Mouse (Mus musculus) heart, postnatal 0 days (tissue): ENCODE data around the gene Rab3gap2.

Experiments
- CTCF ChIP-seq: IDR thresholded peaks from 2 replicates; pipeline ENCODE4 v1.5.1; 2016; ENCODE audit warnings: antibody characterized with exemption, control low read depth, low read depth
- EP300 ChIP-seq: IDR thresholded peaks from 2 replicates; pipeline ENCODE4 v1.6.1; 2016; ENCODE audit warnings: antibody characterized with exemption, low read depth

DNA sequence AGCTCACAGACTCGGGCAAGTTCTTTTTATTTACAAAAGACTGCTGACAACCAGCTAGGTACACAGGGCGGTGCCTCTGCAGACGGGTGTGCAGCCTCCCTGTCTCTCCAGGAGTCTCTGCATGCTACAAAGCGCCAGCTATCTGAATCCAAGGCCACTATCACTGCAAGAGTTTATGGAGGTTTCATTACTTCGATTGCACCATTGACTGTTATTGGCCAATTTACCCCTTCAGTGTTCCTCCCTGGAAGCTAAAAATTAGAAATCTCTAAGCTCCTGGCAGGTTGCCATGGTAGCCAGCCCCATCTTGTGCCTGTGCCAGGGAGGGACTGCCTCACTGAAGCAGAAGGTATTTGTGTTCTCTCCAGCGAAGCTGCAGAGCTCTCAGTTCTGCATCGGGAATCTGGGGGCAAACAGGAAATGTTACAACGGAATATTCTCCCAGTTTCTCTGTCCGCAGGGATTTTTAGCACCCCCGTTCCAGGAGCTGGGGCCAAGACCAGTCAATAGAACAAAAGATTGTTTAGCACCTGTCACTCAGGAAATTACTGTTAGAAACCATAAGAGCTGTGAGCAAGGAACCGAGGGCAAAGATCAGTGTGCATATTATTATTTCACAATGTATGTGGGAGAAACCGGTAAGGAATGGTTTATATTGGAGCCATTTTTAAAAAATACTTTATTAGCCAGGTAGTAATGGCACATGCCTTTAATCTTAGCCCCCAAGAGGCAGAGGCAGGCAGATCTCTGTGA, 49.4 kb downstream of the Rab3gap2 start:
- TF ChIP-seq EP300 (no peak), CTCF (no peak)
